Mouse (Mus musculus): Measurements from ENCODE around the gene Gmppb.

Gene Gmppb

DNA sequence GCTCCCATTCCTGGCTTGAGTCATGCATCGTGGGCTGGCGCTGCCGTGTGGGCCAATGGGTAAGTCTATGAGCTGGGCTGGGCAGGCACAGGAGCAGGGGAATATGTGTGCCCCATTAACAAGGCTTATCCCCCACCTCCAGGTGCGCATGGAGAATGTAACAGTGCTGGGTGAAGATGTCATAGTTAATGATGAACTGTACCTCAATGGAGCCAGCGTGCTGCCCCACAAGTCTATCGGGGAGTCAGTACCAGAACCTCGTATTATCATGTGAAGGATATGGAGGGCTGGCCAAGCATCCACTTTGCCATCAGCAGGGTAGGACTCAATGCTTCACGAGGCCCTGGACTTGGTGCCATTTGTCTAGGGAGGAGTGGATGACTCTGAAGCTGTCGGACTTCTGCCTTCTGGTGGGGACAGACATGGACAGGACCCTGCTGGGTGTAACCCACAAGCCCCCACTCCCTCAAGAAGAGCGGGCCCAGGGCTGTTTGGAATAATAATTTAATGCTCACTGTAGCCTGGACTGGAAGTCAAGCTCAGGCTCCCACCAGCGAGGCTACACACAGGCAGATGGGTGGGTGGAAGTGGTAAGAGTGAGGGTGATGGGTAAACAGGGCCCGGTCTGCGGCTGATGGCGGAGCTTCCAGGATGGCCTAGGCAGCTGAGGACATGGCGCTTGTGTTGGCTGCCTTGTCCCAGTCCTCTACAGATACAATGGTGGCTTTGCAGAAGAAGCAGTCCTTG is 2.3 kb downstream of the Gmppb start:
- DNase-seq (ENCODE audit: low spot score in 2 of 2), result peak in 1 of 2 experiments; percentile 4

DNA sequence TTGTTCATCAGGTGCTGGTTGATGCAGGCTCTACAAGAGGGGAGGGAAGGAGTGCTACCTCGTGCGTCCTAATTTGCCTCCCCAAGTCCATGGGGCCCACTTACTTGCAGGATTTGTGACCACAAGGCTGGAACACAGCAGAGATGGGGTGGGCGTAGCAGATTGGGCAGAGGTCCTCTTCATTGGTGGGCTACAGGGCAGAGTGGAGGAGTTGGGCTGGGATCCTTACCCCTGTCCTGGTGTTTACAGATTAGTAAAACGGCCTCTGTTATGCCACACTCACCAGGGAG is 2.8 kb downstream of the Gmppb start:
- DNase-seq (ENCODE audit: low spot score in 2 of 2), result no peak

DNA sequence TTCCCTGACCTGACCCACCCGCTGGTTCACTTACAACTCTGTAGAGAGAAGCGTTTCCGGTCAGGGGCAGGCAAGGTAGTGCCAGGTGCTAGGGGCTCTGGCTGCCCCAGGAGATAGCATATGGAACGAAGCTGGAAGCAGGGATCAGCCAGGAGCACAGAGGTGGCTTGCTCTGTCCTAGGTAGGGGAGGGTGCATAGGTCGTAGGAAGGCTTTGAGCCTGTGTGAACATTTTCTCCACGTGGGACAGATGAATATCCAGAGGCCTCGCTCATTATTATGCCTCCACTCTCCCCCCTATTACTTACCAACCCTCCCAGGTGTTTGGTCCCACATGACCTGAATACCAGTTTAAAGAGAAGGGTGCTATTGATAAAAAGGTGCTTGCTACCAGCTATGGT is 3.4 kb downstream of the Gmppb start:
- DNase-seq (ENCODE audit: low spot score in 2 of 2), result no peak

DNA sequence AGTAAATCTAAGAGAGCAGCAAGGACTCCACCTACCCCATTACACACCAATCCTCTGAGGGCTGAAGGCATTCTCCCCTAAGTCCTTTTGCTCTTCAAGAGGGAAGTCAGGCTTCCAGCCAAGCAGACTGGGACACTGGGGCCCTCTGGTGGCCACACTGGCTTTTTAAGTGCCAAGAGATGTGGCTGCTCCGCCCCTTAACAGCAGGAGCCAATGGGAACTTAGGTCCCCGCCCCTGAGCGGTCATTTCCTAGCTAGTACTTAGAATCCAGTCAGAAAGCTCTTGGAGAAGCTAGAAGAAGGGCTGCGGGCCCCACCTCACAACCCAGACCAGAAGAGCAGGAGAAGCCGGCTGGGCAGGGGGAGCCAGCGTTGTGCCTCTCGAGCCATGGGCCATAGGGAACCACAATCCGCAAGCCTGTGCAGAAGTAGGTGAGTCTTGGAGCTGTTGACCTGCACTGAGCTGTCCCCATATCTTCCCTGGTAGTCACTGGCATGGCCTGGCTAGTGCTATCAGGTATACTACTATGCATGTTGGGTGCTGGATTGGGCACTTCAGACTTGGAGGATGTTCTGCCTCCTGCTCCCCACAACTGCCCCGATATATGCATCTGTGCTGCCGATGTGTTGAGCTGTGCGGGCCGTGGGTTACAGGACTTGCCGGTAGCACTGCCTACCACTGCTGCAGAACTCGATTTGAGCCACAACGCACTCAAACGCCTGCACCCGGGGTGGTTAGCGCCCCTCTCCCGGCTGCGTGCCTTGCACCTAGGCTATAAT is 4.0 kb downstream of the Gmppb start, which contains the start of gene Amigo3:
Gene Amigo3, plus strand, starts transcription at position 275 of the 780 bp plus-strand sequence.
- peak; percentile 93 to 97 for DNase-seq (ENCODE audit: low spot score in 2 of 2)

DNA sequence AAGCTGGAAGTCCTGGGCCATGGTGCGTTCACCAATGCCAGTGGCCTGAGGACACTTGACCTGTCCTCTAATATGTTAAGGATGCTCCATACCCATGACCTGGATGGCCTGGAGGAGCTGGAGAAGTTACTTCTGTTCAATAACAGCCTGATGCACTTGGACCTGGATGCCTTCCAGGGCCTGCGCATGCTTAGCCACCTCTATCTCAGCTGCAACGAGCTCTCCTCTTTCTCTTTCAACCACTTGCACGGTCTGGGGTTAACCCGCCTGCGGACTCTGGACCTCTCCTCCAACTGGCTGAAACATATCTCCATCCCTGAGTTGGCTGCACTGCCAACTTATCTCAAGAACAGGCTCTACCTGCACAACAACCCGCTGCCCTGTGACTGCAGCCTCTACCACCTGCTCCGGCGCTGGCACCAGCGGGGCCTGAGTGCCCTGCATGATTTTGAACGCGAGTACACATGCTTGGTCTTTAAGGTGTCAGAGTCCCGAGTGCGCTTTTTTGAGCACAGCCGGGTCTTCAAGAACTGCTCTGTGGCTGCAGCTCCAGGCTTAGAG is 4.7 kb downstream of the Gmppb start:
- peak in 1 of 2 experiments; percentile 3 for DNase-seq (ENCODE audit: low spot score in 2 of 2)

DNA sequence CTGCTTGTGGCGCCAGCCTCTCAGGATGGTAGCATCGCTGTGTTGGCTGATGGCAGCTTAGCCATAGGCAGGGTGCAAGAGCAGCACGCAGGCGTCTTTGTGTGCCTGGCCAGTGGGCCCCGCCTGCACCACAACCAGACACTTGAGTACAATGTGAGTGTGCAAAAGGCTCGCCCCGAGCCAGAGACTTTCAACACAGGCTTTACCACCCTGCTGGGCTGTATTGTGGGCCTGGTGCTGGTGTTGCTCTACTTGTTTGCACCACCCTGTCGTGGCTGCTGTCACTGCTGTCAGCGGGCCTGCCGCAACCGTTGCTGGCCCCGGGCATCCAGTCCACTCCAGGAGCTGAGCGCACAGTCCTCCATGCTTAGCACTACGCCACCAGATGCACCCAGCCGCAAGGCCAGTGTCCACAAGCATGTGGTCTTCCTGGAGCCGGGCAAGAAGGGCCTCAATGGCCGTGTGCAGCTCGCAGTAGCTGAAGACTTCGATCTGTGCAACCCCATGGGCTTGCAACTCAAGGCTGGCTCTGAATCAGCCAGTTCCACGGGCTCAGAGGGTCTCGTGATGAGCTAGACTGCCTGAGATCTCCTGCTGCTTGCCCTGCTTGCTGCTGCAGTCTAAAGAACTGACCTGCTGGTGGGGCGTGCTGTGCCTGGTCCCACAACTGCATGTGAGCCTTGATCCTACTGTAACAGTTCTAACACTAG is 5.4 kb downstream of the Gmppb start:
- no peak for DNase-seq (ENCODE audit: low spot score in 2 of 2)

DNA sequence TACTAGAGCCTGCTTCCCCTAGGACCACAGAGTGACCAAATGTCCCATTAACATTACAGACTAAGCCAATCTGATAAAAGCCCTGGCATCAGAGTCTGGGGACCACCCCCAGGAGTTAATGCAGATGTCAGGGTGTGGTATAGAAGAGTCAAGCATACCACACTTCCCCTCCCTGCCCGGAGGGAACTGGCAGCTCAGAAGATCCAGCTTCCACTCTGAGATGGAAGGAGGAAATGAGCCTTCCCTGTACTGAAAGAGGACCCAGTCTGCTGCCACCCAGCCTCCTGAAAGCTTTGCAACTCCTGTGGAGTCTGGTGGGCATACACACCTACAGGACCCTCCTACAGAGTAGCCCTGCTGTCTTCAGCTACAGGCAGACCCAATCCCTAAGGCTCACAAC is 6.0 kb downstream of the Gmppb start:
- no peak for DNase-seq (ENCODE audit: low spot score in 2 of 2)

DNA sequence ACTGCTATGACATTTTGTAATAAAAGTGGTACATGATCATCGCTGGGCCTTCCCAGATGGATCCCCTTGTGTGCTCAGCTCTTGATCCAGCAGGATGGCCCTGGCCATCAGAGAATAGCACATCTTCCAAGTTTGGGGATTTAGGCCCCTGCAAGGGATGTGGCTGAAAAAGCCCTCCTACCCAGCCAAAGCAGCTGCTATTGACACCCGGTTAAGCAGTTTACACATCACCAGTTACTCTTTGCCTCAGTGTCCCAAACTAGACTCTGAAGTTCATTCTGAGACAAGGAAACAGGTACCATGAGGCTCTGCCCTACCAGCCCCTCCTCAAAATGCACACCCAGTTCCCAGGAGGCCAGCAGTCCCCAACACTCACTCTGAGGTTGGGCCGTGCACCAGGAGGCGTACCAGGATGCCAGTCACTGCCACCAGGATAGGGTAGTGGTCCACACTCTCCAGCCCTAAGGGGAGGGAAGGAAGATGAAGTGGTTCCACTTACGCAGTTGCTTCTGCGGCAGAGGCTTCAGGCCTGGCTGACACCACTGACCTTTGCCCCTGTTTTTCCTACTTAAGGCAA is 6.7 kb downstream of the Gmppb start:
- no peak for DNase-seq (ENCODE audit: low spot score in 2 of 2)

DNA sequence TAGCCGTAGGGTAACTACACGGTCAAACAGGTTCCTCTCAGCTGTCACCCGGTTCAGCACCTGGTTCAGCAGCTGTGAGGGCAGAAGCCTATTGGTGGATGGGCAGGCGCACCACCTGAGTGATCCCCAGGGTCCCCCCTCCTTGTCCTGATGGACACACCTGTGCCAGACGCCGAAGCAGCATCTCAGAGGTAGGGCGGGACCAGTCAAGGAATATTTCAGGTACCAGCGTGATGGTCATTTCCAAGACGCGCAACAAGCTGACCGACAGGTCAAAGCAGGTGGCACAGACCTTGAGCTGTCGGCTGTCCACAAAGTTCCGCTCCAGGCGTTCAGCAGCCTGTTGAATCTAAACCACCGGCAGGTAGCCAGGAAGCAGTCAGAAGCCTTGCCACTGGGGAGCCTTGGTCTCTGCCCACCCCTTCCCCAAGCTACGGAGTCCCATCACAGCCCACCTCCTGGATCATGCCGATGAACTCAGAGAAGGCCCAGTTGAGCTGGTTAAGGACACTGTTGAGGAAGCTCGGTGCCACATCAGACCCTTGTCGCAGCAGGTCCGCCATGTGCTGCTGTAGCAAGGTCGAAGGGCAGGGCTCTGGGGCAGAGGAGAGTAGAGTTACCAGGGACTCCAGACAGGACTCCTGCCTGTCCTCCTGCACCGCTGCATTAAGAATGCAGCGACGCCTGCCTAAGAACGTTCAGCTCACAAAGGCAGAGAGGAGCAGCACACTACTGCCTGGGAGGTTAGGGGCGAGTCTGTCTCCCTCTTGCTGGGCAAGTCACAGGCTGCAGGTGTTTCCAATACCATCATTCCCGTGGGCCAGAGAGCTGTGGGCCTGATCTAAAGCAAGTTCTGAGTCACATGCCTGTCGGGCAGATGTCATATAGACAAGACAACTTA is 7.6 kb downstream of the Gmppb start:
- DNase-seq (ENCODE audit: low spot score in 2 of 2), result no peak

DNA sequence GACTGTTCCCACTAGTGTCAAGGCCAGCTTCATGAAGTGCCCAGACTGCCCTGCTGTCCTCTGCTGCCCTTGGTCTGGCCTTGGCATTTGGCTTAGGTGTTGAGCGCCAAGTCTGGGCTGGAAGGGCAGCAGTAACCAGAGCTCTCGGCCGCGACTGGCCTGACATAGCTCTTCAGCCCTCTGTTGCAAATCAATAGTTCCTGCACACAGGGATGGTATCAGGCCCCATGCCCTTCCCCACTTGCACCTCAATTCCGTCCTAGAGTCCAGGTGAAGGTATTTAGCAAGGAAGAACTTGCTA is 8.2 kb downstream of the Gmppb start:
- DNase-seq (ENCODE audit: low spot score in 2 of 2), result no peak

DNA sequence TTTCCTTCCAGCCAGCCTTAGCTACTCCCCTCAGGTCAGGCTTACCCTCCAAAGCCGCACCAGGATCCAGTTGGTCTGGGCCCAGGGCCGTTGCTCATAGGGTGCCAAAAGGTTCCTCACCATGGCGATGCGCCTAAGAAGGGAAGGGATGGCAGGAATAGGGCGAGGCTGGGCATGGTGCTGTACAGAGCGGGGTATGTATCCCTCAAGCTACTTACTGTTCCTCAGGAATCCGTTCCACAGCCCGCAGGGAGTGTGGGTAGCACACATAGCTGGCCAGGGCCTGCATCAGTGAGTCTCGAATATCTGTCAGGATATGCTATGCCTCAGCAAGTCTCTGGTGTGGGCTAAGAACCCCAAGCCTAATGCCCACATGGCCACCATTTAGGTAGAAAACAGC is 9.2 kb downstream of the Gmppb start:
- DNase-seq (ENCODE audit: low spot score in 2 of 2), result no peak

DNA sequence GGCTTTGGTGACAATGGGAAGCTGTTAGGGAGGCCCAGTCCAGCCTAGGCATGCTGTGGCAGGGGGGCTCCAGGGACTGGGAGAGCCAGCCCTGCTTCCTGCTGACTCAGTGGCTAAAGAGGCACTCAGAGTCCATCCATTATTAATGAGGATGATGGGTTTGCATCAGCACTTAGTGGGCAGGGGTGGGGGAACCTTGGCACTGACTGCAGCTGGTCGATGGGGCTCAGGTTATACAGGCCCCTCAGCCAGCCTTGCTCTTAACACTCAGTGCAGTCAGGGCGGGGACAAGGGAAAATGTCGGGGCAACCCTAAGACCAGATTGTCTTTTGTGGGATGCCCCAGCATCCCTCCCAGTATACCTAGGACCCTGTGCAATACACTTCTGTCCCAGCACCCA is 13.1 kb downstream of the Gmppb start:
- no peak for DNase-seq (ENCODE audit: low spot score in 2 of 2)

DNA sequence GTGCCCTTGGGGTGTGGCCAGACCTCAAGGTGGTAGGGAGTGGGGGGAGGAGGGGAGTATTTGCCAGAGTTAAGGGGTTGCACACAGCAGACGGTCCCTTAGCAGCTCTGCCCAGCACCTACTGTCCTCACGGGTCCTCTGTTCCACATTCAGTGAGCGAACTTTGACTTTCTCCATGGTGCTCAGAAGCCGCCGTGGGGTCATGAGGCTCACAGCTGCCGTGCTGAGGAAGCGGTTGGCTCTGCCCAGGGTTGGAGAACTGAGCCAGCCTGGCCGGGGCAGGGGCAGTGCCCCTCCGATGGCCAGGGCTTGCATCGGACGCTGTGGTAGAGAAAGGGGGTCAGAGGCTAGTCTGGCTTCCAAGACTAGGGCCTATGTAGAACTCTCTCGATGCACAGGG is 14.3 kb downstream of the Gmppb start:
- DNase-seq (ENCODE audit: low spot score in 2 of 2), result no peak

DNA sequence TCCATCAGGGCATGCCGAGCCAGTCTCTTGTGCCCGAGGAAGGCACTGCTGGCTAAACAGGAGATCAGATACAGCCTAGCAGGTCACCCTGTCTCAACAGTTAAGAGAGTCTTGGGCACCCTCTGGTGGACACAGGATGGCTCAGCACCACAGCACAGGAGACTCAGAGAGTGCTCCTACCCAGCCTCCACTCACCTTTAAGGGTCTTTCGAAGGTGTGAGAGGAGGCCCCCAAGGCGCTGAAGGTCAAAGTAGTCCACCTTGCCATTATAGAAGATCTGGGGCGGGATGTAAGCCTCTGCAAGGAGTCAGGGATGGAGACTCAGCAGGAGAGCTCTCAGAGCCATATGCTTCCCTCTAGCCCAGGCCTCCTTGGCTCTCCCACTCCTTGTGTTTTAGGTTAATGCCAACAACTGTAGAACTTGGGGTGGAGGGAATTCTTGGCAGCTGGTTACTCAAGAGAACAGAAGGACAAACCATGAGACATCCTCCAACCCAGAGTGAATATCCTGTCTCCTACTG is 16.5 kb downstream of the Gmppb start:
- DNase-seq (ENCODE audit: low spot score in 2 of 2), result peak in 1 of 2 experiments; percentile 62

DNA sequence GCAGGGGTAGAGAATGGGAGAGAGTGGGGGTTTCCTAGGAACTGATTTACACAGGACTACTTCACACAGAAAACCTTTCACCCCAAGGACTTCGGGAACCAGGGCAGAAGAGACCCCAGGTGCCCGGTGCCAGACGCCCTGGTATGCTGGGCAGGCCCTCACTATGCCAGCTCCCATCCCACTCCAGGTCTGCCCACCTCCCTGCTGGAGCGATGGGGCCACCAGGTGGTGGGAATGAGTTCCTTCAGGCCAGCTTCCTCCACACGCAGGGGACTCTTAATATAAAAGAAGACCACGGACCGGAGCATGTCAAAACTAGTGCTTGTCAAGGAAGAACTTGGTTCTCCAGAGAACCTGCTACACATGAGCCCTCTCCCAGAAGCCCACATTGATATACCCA is 18.2 kb downstream of the Gmppb start:
- no peak for DNase-seq (ENCODE audit: low spot score in 2 of 2)

DNA sequence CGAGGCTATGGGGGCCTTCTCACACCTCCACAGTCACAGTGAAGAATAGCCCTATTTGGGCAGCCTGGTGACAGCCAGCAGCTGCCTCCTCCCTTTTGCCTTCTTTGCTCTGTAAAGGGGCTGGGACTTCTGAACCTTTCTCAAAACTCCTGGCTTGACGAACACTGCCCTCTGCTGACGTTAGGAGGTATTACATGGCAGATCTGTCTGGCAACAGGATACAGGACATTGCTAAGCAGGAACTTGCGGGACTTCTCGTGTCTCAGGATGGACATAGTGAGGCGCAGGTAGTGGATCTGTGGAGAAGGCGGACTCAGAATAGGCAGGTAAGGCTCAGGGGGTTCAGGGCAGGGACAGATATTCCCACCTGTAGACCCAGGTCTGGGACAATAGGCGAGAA is 18.9 kb downstream of the Gmppb start:
- DNase-seq (ENCODE audit: low spot score in 2 of 2), result peak; percentile 64 to 80

DNA sequence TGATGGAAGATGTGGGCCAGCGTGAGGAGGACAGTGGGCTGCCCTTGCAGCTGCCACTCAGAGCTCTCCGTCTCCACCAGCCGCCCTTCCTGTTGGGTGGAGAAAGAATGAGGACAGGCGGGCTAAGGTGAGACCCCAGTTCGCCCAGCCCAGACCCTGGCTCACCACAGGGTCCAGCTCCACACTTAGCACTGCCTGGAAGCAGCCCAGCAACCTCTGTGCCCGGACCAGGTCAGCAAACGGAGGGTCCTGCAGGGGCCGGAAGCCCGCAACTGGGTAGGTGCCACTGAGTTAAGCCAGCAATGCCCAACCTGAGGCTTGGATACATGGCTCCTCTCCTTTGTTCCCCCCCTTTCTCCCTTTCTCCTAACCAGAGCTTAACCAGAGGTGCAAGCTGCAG is 20.0 kb downstream of the Gmppb start:
- no peak for DNase-seq (ENCODE audit: low spot score in 2 of 2)

DNA sequence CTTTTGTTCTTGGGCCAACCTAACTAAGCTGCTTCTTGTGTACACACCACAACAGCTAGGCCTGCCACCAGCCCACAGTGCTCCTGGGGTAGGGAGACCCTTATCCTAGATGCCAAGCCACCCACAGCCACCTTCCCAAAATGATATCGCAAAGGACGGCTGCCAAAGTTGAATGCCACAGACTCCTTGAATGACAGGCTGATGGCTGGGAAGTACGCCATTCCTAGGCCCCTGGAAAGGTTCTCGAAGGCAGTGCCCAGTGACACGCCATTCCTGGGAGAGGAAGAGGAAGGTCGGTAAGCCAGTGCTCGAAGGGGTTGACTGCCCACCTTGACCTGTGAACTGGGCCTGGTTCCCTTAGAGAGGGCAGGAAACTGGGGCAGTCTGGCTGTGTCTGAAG is 20.5 kb downstream of the Gmppb start:
- DNase-seq (ENCODE audit: low spot score in 2 of 2), result no peak

DNA sequence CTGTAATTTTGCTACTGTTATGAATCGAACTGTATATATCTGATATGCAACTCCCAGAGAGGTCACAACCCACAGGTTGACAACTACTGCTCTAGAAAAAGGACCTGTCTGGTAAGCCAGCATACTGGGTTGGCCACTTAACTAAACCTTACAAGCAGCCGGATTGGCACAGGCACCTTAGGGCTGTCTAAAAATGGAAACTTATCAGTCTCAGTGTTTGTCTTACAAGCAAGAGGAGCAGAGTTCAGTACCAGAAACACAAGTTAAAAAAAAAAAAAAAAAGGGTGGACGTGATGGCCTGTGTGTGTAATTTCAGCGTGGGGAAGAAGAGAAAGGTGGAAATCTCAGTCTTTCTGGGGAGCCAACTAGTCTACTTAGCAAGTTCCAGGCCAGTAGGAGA is 22.8 kb downstream of the Gmppb start:
- no peak for DNase-seq (ENCODE audit: low spot score in 2 of 2)

DNA sequence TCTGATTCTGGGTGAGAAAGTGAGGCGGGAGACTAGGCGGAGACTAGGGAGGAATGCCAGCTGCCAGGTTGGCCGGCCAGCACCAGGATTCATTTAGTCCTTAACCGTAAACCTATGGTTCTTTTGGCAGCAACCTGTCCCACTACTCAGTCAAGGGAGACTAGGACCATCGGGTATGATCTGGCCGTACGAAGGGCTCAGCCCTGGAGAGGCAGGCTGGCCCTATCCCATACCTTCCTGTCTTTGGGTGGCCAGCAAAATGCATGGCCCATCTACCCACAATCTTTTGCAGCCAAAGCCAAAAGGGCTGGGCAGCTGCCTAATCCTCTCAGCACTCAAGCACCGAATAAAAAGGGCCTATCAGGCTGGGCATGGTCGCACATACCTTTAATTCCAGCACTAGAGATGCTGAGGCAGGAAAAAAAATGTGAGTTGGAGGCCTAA is 23.5 kb downstream of the Gmppb start:
- DNase-seq (ENCODE audit: low spot score in 2 of 2), result no peak

All from spleen, postnatal 14 days (tissue).